Mouse (Mus musculus) MEL (cell line): ENCODE results near the gene Tsnaxip1. TPM values are rescaled to one million over a fixed set of nuclear protein-coding genes. Genes with fewer than 3 reads are reported as not detected.

Source experiments
- DNase-seq: peaks from one replicate; pipeline ENCODE4 v3.0.0; 2011; ENCODE audit warnings: low read depth, low spot score
- H3K27ac ChIP-seq: 2 replicates; pipeline ENCODE4 v1.5.1; 2012; ENCODE audit warnings: low read depth, mild to moderate bottlenecking, control low read depth, low read length, moderate library complexity; ENCODE audit not compliant: control insufficient read depth
- H3K27me3 ChIP-seq, 2 experiments: fragments of 150-350 bp in 1 of 2; sonication (generic) in 1 of 2; 2 replicates each; pipeline ENCODE4 v1.6.1; 2012; ENCODE audit warnings: low read length in 2 of 2, mild to moderate bottlenecking in 2 of 2, improper control_type of control experiment in 1 of 2, moderate library complexity in 1 of 2; ENCODE audit not compliant: insufficient read depth in 2 of 2, control insufficient read depth in 1 of 2
- H3K36me3 ChIP-seq, 2 experiments: 2 replicates each; pipeline ENCODE4 v1.6.1; 2012 to 2014; ENCODE audit warnings: low read length in 2 of 2, improper control_type of control experiment in 1 of 2, inconsistent platforms in 1 of 2, mild to moderate bottlenecking in 1 of 2; ENCODE audit not compliant: insufficient read depth in 2 of 2, control insufficient read depth in 1 of 2
- H3K4me1 ChIP-seq, 2 experiments: fragments of 150-350 bp in 1 of 2; sonication (generic) in 1 of 2; 2 replicates each; pipeline ENCODE4 v1.6.1; 2012; ENCODE audit warnings: low read length in 2 of 2, improper control_type of control experiment in 1 of 2, mild to moderate bottlenecking in 1 of 2; ENCODE audit not compliant: insufficient read depth in 2 of 2, control insufficient read depth in 1 of 2
- H3K4me3 ChIP-seq, 2 experiments: fragments of 150-350 bp in 1 of 2; sonication (generic) in 1 of 2; 2 replicates each; pipeline ENCODE4 v1.5.1; 2012; ENCODE audit warnings: low read depth in 2 of 2, low read length in 2 of 2, mild to moderate bottlenecking in 2 of 2, moderate library complexity in 2 of 2, control low read depth in 1 of 2, improper control_type of control experiment in 1 of 2; ENCODE audit not compliant: control insufficient read depth in 1 of 2, insufficient read depth in 1 of 2
- H3K79me2 ChIP-seq: 2 replicates; pipeline ENCODE4 v1.6.1; 2012; ENCODE audit warnings: mild to moderate bottlenecking, low read length, moderate library complexity; ENCODE audit not compliant: control insufficient read depth, poor library complexity, insufficient read depth
- H3K9ac ChIP-seq: 2 replicates; pipeline ENCODE4 v1.6.1; 2012; ENCODE audit warnings: low read depth, mild to moderate bottlenecking, control low read depth, low read length, moderate library complexity; ENCODE audit not compliant: control insufficient read depth, poor library complexity, severe bottlenecking
- H3K9me3 ChIP-seq: fragments of 150-350 bp; sonication (generic); replicated peaks from 2 replicates; pipeline ENCODE4 v1.6.1; 2012; ENCODE audit warnings: mild to moderate bottlenecking, low read length, improper control_type of control experiment, moderate library complexity; ENCODE audit not compliant: insufficient read depth
- BHLHE40 ChIP-seq: IDR thresholded peaks from 2 replicates; pipeline ENCODE4 v1.6.1; 2012; ENCODE audit warnings: low read depth, mild to moderate bottlenecking, inconsistent platforms, low read length, improper control_type of control experiment, borderline replicate concordance
- CHD2 ChIP-seq: IDR thresholded peaks from 2 replicates; pipeline ENCODE4 v1.6.1; 2011; ENCODE audit warnings: low read length, improper control_type of control experiment
- CTCF ChIP-seq, 3 experiments: IDR thresholded peaks in 2 of 3; conservative IDR thresholded peaks in 1 of 3; 2 replicates each; pipeline ENCODE4 v1.5.1; 2011 to 2012; ENCODE audit warnings: low read length in 3 of 3, low read depth in 2 of 3, mild to moderate bottlenecking in 2 of 3, improper control_type of control experiment in 1 of 3, inconsistent platforms in 1 of 3, mixed read lengths in 1 of 3, moderate library complexity in 1 of 3; ENCODE audit not compliant: control insufficient read depth in 1 of 3, insufficient read depth in 1 of 3, poor library complexity in 1 of 3, severe bottlenecking in 1 of 3
- EP300 ChIP-seq, 2 experiments: IDR thresholded peaks; 2 replicates each; pipeline ENCODE4 v1.6.1; 2011; ENCODE audit warnings: improper control_type of control experiment in 2 of 2, low read length in 2 of 2, low read depth in 1 of 2, mild to moderate bottlenecking in 1 of 2
- ETS1 ChIP-seq: IDR thresholded peaks from 2 replicates; pipeline ENCODE4 v1.6.1; 2012; ENCODE audit warnings: low read depth, mild to moderate bottlenecking, inconsistent platforms, low read length, improper control_type of control experiment, moderate library complexity
- GABPA ChIP-seq: IDR thresholded peaks from 2 replicates; pipeline ENCODE4 v1.6.1; 2012; ENCODE audit warnings: low read depth, mild to moderate bottlenecking, inconsistent platforms, low read length, improper control_type of control experiment, moderate library complexity
- KAT2A ChIP-seq: conservative IDR thresholded peaks from 2 replicates; pipeline ENCODE4 v1.6.1; 2012; ENCODE audit warnings: low read depth, low read length, improper control_type of control experiment, inconsistent platforms
- MAFK ChIP-seq: IDR thresholded peaks from 2 replicates; pipeline ENCODE4 v1.6.1; 2011; ENCODE audit warnings: low read depth, mild to moderate bottlenecking, low read length, improper control_type of control experiment, borderline replicate concordance
- MAX ChIP-seq: IDR thresholded peaks from 2 replicates; pipeline ENCODE4 v1.6.1; 2011; ENCODE audit warnings: low read length, improper control_type of control experiment
- MEF2A ChIP-seq: IDR thresholded peaks from 2 replicates; pipeline ENCODE4 v1.6.1; 2014; ENCODE audit warnings: low read depth, mild to moderate bottlenecking, inconsistent platforms, low read length, improper control_type of control experiment; ENCODE audit not compliant: poor library complexity, insufficient replicate concordance, severe bottlenecking; ENCODE audit errors: extremely low read depth
- MYB ChIP-seq: IDR thresholded peaks from 2 replicates; pipeline ENCODE4 v1.6.1; 2011; ENCODE audit warnings: mild to moderate bottlenecking, low read depth, low read length, improper control_type of control experiment
- NELFE ChIP-seq: IDR thresholded peaks from 2 replicates; pipeline ENCODE4 v1.6.1; 2011; ENCODE audit warnings: low read depth, low read length, improper control_type of control experiment
- NRF1 ChIP-seq: IDR thresholded peaks from 2 replicates; pipeline ENCODE4 v1.6.1; 2014; ENCODE audit warnings: low read depth, mild to moderate bottlenecking, inconsistent platforms, low read length, improper control_type of control experiment, moderate library complexity; ENCODE audit not compliant: poor library complexity, insufficient read depth, severe bottlenecking
- POLR2AphosphoS2 ChIP-seq: IDR thresholded peaks from 2 replicates; pipeline ENCODE4 v1.6.1; 2011; ENCODE audit warnings: low read length, improper control_type of control experiment
- POLR2AphosphoS5 ChIP-seq: IDR thresholded peaks from 2 replicates; pipeline ENCODE4 v1.6.1; 2012; ENCODE audit warnings: low read depth, borderline replicate concordance, mild to moderate bottlenecking, inconsistent platforms, low read length, moderate library complexity, mixed read lengths
- RCOR1 ChIP-seq: IDR thresholded peaks from 2 replicates; pipeline ENCODE4 v1.6.1; 2012; ENCODE audit warnings: low read depth, mild to moderate bottlenecking, inconsistent platforms, low read length, improper control_type of control experiment
- SIN3A ChIP-seq: IDR thresholded peaks from 2 replicates; pipeline ENCODE4 v1.6.1; 2012; ENCODE audit warnings: low read length, improper control_type of control experiment, inconsistent platforms
- SMC3 ChIP-seq: IDR thresholded peaks from 2 replicates; pipeline ENCODE4 v1.6.1; 2011; ENCODE audit warnings: low read depth, low read length, improper control_type of control experiment
- TBP ChIP-seq: IDR thresholded peaks from 2 replicates; pipeline ENCODE4 v1.8.0; 2011; ENCODE audit warnings: low read depth, low read length, improper control_type of control experiment
- TCF12 ChIP-seq: IDR thresholded peaks from 2 replicates; pipeline ENCODE4 v1.6.1; 2014; ENCODE audit warnings: low read depth, mild to moderate bottlenecking, inconsistent platforms, low read length, improper control_type of control experiment, moderate library complexity
- USF1 ChIP-seq: IDR thresholded peaks from 2 replicates; pipeline ENCODE4 v1.6.1; 2014; ENCODE audit warnings: low read depth, mild to moderate bottlenecking, inconsistent platforms, low read length, improper control_type of control experiment, moderate library complexity
- USF2 ChIP-seq, 2 experiments: IDR thresholded peaks; 2 replicates each; pipeline ENCODE4 v1.6.1; 2011 to 2012; ENCODE audit warnings: improper control_type of control experiment in 2 of 2, low read length in 2 of 2, borderline replicate concordance in 1 of 2, inconsistent platforms in 1 of 2, low read depth in 1 of 2, mild to moderate bottlenecking in 1 of 2; ENCODE audit not compliant: insufficient read depth in 1 of 2
- ZC3H11A ChIP-seq: IDR thresholded peaks from 2 replicates; pipeline ENCODE4 v1.6.1; 2012; ENCODE audit warnings: low read depth, mild to moderate bottlenecking, inconsistent platforms, low read length, improper control_type of control experiment
- ZMIZ1 ChIP-seq: IDR thresholded peaks from 2 replicates; pipeline ENCODE4 v1.6.1; 2012; ENCODE audit warnings: low read depth, mild to moderate bottlenecking, inconsistent platforms, low read length, improper control_type of control experiment, moderate library complexity
- polyA plus RNA-seq, 2 experiments: library from polyadenylated mRNA; stranded (reverse) in 1 of 2; unstranded in 1 of 2; fragments of >175 nt in 1 of 2; fragments of >200 nt in 1 of 2; gene quantifications; 2 replicates each; pipeline versions ENCODE4 v1.2.1 to v1.2.4; 2012; ENCODE audit warnings: low replicate concordance in 2 of 2, low read depth in 1 of 2; ENCODE audit not compliant: insufficient read length in 2 of 2, insufficient read depth in 1 of 2, missing spikeins in 1 of 2
- total RNA-seq: library from RNA; depleted of rRNA; stranded (reverse); fragments of 300-350 nt; gene quantifications from 2 replicates; pipeline ENCODE4 v1.2.3, GENCODE M21; 2012

Gene Tsnaxip1
- total and polyA plus RNA-seq, 3 experiments: 0.10 TPM; not detected in 2

DNA sequence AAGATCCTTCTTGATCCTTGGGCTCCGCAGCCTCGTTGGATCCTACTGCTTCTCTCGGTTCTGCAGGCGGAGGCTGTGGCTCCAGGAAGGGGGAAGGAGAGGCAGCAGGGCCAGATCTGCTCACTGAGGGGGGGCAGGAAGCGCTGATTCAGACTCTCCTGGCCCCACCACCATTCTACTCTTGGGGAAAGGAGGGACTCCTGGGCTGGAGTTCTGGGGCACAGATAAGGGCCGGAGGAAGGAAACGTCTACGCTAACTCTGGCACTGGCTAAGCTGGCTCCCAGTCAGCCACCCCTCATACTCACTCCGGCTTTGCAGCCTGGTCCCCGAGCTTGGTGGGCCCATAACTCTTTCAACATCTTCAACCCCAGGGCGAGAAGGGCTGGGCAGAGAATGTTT is 19.1 kb downstream of the Tsnaxip1 start:
- no peak overlapping the region for H3K27ac ChIP-seq
- DNase-seq: no peak
- H3K27me3 ChIP-seq: no peaks in the 10 kb centered on the region
- no peaks in the 10 kb centered on the region for H3K9me3 ChIP-seq
- H3K4me3 ChIP-seq: no peak overlapping the region
- H3K9ac ChIP-seq: no peak overlapping the region
- peaks cover 4% of the 10 kb centered on the region for H3K79me2 ChIP-seq
- TF ChIP-seq SIN3A (no peak), GABPA (no peak), ZMIZ1 (no peak), USF1 (no peak), MEF2A (no peak), SMC3 (no peak), EP300 (IDR thresholded peaks at IDR 0.05; ENCODE audit: low read depth in 1 of 2, low read length in 2 of 2) (no peak), ETS1 (no peak), POLR2AphosphoS2 (no peak), TBP (no peak), MYB (no peak), CHD2 (no peak), TCF12 (no peak), ZC3H11A (no peak), MAX (no peak), RCOR1 (no peak), MAFK (no peak), POLR2AphosphoS5 (no peak), NRF1 (no peak), USF2 (IDR thresholded peaks at IDR 0.05; ENCODE audit: borderline replicate concordance in 1 of 2, insufficient read depth in 1 of 2, low read depth in 1 of 2, low read length in 2 of 2) (no peak)
- peaks cover 0 to 4% of the 10 kb centered on the region in 2 experiments; a peak in 2 of 4 replicates for H3K36me3 ChIP-seq
- peaks cover 0 to 5% of the 10 kb centered on the region in 2 experiments; a peak in 2 of 4 replicates for H3K4me1 ChIP-seq

DNA sequence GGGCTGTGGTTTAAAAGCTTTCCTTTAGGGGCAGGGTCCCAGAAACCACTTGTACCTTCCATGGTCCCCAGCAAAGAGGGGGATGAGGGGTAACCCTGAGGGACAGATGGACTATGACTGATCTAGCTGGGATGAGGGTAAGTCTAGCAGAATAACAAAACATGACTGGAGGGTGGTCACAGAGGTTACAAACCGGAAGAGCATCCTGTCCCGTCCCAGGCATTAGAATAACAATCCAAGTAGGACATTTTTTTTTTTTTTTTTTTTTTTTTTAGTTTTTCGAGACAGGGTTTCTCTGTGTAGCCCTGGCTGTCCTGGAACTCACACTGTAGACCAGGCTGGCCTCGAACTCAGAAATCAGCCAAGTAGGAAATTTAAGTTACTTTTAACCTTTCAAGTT is 22.5 kb downstream of the Tsnaxip1 start:
- TF ChIP-seq USF1: no peak
- TF ChIP-seq BHLHE40: no peak
- no peak for TF ChIP-seq ETS1
- TF ChIP-seq NELFE: no peak
- no peak for TF ChIP-seq EP300 (IDR thresholded peaks at IDR 0.05; ENCODE audit: low read depth in 1 of 2, low read length in 2 of 2)
- no peak for TF ChIP-seq ZMIZ1
- no peak for TF ChIP-seq POLR2AphosphoS2
- no peak for TF ChIP-seq RCOR1
- no peak for TF ChIP-seq ZC3H11A
- no peak for TF ChIP-seq MYB
- TF ChIP-seq KAT2A: no peak
- no peak for TF ChIP-seq CTCF (IDR thresholded peaks at IDR 0.05 in 2 of 3, conservative IDR thresholded peaks at IDR 0.05 in 1 of 3; ENCODE audit: control insufficient read depth in 1 of 3, insufficient read depth in 1 of 3, low read depth in 2 of 3, low read length in 3 of 3, poor library complexity in 1 of 3, severe bottlenecking in 1 of 3)
- H3K4me1 ChIP-seq: peaks cover 0 to 10% of the 10 kb centered on the region in 2 experiments; a peak in 2 of 4 replicates

More for the DNA sequence above, 22.5 kb downstream of the Tsnaxip1 start:
- Histone ChIP-seq H3K79me2 (peaks cover 6% of the 10 kb centered on the region), H3K4me3 (no peak overlapping the region), H3K27me3 (no peaks in the 10 kb centered on the region), H3K27ac (no peak overlapping the region), H3K9me3 (no peaks in the 10 kb centered on the region), H3K36me3 (peaks cover 0 to 7% of the 10 kb centered on the region in 2 experiments; a peak in 2 of 4 replicates), H3K9ac (no peak overlapping the region)
- no peak for DNase-seq
